Mouse (Mus musculus): ENCODE data around the gene Sec16a. TPM values are rescaled to one million over a fixed set of nuclear protein-coding genes. Genes with fewer than 3 reads are reported as not detected.

Gene Sec16a
- polyA plus RNA-seq, 1 experiment from 2014 or later, result 26.0 TPM

DNA sequence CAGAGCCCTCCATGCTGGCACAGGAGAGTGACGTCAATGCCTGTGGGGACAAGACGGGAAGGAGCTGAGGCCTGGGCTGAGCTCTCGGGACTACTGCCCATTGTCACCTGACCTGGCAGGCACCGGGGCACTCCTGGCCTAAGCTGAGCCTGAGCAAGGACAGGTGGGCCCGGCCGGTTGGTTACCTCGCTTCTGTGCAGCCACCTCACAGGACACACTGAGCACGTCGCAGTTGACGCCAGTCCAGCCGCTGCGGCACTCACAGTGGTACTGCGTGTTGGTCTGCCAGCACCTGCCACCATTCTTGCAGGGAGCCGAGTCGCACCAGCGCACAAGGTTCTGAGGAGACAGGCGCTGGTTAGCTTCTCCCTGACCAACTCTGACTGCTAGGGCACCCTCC, 26.0 kb upstream of the Sec16a start:
- H3K27ac ChIP-seq, result no peak overlapping the region
- no peak overlapping the region for H3K4me3 ChIP-seq (replicated peaks)
- peaks cover 15% of the 10 kb centered on the region for H3K4me1 ChIP-seq
- no peaks in the 10 kb centered on the region for H3K27me3 ChIP-seq
- WGBS, result 92% methylated on average over 17 of the region's 17 CpGs
- peaks cover 100% of the 10 kb centered on the region for H3K36me3 ChIP-seq
- H3K9me3 ChIP-seq (replicated peaks), result no peaks in the 10 kb centered on the region
- ATAC-seq (replicated peaks; ENCODE audit: low FRiP score), result no peak
- H3K9ac ChIP-seq, result no peak overlapping the region
- no peak overlapping the region for H3K4me2 ChIP-seq

DNA sequence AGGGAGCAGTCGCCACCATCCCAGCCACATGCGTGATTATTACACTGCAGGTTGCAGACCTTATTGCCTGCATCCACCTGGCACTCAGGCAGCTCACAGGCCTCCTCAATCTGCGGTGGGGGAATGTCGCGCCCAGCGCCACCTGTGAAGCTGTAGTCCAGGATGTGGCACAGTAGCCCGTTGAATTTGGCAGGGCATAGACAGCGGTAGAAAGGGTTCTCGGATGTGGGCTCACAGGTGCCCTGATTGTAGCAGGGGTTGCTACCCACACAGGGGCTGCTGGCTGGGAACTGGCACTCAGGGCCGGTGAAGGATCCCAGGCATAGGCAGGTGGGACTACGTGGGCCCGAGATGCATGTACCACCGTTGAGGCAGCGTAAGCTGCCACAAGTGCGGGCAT, 23.4 kb upstream of the Sec16a start:
- Histone ChIP-seq H3K4me3 (replicated peaks) (no peak overlapping the region), H3K4me1 (no peaks in the 10 kb centered on the region), H3K27me3 (no peaks in the 10 kb centered on the region), H3K9ac (no peak overlapping the region), H3K27ac (no peak overlapping the region), H3K4me2 (no peak overlapping the region), H3K9me3 (replicated peaks) (no peaks in the 10 kb centered on the region), H3K36me3 (peaks cover 100% of the 10 kb centered on the region)
- WGBS, result 91% methylated on average over 15 of the region's 15 CpGs
- no peak for ATAC-seq (replicated peaks; ENCODE audit: low FRiP score)

DNA sequence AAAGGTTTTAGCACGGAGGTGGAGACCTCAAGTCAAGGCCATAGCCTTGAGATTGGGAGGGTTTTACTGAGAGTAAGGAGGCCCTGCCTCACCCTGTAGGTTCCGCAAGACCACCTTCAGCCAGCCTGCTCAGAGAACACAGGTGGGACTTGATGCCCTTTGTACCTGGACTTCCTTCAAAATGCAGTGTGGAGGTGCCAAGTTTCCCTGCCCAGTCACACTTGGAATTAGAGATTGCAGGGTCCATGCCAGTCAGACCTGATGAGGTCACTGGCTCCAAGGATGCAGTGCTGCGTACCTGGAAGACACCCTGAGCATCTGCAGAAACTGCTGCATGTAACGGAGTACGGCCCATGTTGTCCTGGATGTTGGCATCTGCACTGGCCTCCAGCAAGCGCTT, 18.4 kb upstream of the Sec16a start:
- Histone ChIP-seq H3K4me2 (no peak overlapping the region), H3K4me3 (replicated peaks) (no peak overlapping the region), H3K9ac (no peak overlapping the region), H3K9me3 (replicated peaks) (no peaks in the 10 kb centered on the region), H3K4me1 (peaks cover 23% of the 10 kb centered on the region), H3K27me3 (no peaks in the 10 kb centered on the region), H3K27ac (no peak overlapping the region), H3K36me3 (peaks cover 99% of the 10 kb centered on the region)
- WGBS, result 97% methylated on average over 6 of the region's 6 CpGs
- no peak for ATAC-seq (replicated peaks; ENCODE audit: low FRiP score)

DNA sequence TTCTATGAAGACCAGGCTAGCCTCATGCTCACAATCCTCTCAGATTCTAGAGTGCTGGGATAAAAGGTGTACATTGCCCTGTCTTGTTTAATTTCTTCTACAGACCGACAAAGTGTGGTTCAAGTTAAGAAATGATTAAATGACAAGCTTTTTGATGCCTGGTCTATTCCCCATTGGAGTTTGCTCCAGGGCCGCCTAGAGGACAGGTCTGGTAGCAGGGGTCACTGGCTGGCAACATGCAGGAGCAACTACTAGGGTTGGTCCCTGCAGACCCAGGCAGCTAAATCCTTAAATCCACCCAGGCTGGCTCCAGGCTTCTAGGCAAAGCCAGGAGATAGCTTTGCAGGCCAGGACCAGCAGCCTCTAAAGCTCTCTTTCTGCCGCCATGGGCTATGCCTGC, 18.0 kb upstream of the Sec16a start:
- Histone ChIP-seq H3K9me3 (replicated peaks) (no peaks in the 10 kb centered on the region), H3K4me3 (replicated peaks) (no peak overlapping the region), H3K27ac (no peak overlapping the region), H3K27me3 (no peaks in the 10 kb centered on the region), H3K36me3 (peaks cover 99% of the 10 kb centered on the region), H3K4me1 (peaks cover 27% of the 10 kb centered on the region), H3K4me2 (no peak overlapping the region), H3K9ac (no peak overlapping the region)
- ATAC-seq (replicated peaks; ENCODE audit: low FRiP score), result no peak
- 83% methylated on average over 3 of the region's 3 CpGs for WGBS

DNA sequence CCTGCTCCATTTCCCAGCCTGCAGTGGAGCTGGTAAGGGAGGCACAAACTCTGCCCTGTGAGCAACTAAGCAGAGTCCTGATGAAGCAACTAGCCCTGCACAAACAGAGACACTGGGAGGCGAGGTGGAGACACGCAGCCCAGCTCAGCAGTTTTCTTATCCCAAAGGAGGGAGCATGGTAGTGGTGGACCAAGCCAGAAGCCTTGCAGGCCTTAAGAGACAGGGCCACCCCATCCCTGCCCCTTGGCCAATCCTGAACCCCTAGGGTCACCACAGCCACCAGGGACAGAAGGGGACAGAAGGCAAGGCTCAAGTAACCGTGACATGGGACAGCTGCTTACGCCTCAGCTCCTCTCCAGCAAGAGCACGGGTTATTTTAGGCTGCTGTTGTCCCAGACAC, 16.7 kb upstream of the Sec16a start:
- Histone ChIP-seq H3K4me1 (peaks cover 28% of the 10 kb centered on the region), H3K9me3 (replicated peaks) (no peaks in the 10 kb centered on the region), H3K4me2 (no peak overlapping the region), H3K4me3 (replicated peaks) (no peak overlapping the region), H3K9ac (no peak overlapping the region), H3K27ac (no peak overlapping the region), H3K36me3 (peaks cover 91% of the 10 kb centered on the region), H3K27me3 (no peaks in the 10 kb centered on the region)
- WGBS, result 86% methylated on average over 5 of the region's 5 CpGs
- ATAC-seq (replicated peaks; ENCODE audit: low FRiP score), result no peak

DNA sequence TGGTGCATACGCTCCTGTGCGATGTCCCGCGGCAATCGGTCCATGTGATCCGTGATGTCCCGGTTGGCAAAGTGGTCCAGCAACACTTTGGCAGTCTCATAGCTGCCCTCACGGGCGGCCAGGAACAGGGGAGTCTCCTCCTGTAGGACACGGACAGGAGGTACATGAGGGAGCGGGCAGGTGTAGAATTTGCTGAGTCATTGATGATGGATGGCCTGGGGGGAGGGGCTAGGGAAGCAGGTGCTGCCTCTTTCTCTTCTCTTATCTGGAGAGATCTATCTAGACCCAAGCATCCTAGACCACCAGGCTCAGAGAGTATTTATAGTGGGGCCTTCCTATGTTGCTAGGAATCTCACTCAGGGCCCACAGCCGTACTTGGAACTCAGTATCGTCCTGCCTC, 15.8 kb upstream of the Sec16a start:
- Histone ChIP-seq H3K9ac (no peak overlapping the region), H3K4me1 (peaks cover 28% of the 10 kb centered on the region), H3K4me3 (replicated peaks) (no peak overlapping the region), H3K27me3 (no peaks in the 10 kb centered on the region), H3K27ac (no peak overlapping the region), H3K4me2 (no peak overlapping the region), H3K36me3 (peaks cover 83% of the 10 kb centered on the region), H3K9me3 (replicated peaks) (no peaks in the 10 kb centered on the region)
- ATAC-seq (replicated peaks; ENCODE audit: low FRiP score), result no peak
- 90% methylated on average over 13 of the region's 13 CpGs for WGBS

DNA sequence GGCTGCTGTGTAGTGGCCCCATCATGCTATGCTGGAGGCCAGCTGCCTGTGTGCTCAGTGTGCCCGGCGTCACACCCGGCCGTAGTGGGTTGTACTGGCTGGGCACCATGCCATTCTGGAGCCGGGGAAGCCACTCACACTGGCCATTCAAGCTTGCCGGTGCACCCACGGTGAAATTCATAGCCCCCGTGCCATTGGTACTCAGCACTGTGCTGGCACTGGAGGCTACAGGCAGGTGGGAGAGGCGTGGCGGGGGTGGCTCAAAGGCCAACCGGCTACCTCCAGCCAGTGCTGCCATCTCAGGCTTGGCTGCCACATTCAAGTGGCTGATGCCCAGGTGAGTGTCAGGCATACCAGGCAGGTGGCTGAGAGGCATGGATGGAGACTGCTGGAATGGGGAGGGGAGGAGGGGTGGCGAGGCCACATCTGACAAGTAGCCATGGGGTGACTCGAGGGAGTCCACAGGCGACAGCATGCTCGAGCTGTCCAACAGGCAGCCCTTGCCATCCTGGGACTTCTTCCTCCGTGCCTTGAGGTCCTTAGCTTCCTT, 15.2 kb upstream of the Sec16a start:
- H3K36me3 ChIP-seq, result peaks cover 76% of the 10 kb centered on the region
- peaks cover 28% of the 10 kb centered on the region for H3K4me1 ChIP-seq
- 90% methylated on average over 16 of the region's 16 CpGs for WGBS
- H3K4me3 ChIP-seq (replicated peaks), result no peak overlapping the region
- H3K9ac ChIP-seq, result no peak overlapping the region
- H3K27ac ChIP-seq, result peak overlapping the region; percentile 72
- H3K27me3 ChIP-seq, result no peaks in the 10 kb centered on the region
- ATAC-seq (replicated peaks; ENCODE audit: low FRiP score), result 0 out of 2 replicates have a peak, but pooled peaks have one; percentile 31
- H3K4me2 ChIP-seq, result no peak overlapping the region
- H3K9me3 ChIP-seq (replicated peaks), result no peaks in the 10 kb centered on the region

DNA sequence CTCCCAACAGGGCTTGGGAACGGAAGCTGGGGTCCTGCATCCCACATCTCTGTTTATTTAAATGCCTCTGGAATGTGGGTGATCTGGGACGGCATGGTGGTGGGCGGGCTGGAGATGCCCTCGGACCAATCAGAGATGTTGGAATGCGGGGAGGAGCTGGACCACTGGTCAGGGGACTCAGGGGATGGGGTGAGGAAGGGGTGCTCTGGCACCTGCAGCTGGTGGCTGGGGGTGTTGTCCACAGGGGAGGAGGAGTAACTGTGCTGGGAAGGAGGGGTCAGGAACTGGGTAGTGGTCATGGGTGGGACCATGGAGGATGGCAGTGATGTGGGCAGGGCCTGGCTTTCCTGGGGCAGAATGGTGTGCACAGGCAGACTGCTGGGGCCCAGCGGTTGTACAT, 14.5 kb upstream of the Sec16a start:
- Histone ChIP-seq H3K4me2 (no peak overlapping the region), H3K27me3 (no peaks in the 10 kb centered on the region), H3K27ac (peak overlapping the region; percentile 72), H3K4me1 (peaks cover 28% of the 10 kb centered on the region), H3K36me3 (peaks cover 69% of the 10 kb centered on the region), H3K4me3 (replicated peaks) (no peak overlapping the region), H3K9ac (no peak overlapping the region), H3K9me3 (replicated peaks) (no peaks in the 10 kb centered on the region)
- ATAC-seq (replicated peaks; ENCODE audit: low FRiP score), result peak; percentile 50; the same call in 1 of the 2 replicates
- 53% methylated on average over 6 of the region's 6 CpGs for WGBS

DNA sequence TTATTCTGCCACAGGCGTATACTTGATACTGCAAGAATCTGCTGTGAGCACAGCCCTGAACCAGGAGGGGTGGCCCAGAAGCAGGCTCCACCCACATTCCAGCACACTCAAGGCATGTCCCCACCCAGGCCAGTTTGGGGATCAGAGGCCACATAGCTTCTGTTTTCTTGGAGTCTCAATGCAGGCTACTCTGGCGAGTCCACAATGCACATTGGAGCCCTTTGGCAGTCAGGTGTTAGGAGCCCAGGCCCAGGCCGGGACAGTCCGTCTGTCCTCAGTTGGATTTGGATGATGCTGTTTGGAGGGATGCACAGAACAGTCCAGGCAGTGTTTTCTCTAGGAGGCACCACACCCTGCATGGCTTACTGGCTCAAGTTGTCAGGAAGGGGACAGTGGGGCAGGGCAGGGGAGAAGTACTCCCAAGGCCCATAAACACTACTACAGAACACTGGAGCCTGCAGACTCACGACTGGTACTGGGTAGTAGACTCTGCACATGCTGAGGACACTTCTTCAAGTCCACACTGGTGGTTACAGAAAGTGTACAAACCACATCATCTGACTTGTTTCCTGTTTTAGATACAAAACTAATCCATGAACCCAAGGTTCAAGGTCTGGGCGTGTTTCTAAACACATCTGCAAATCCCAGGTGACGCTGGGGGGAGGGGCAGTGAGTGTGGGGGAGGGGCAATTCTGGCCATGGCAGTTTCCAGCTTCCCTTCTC, 13.5 kb upstream of the Sec16a start:
- Histone ChIP-seq H3K4me1 (peaks cover 28% of the 10 kb centered on the region), H3K9me3 (replicated peaks) (no peaks in the 10 kb centered on the region), H3K27ac (peak overlapping the region; percentile 76), H3K27me3 (no peaks in the 10 kb centered on the region), H3K36me3 (peaks cover 60% of the 10 kb centered on the region), H3K4me2 (no peak overlapping the region), H3K4me3 (replicated peaks) (no peak overlapping the region), H3K9ac (no peak overlapping the region)
- peak; percentile 69 for ATAC-seq (replicated peaks; ENCODE audit: low FRiP score)
- WGBS, result 31% methylated on average over 7 of the region's 7 CpGs

DNA sequence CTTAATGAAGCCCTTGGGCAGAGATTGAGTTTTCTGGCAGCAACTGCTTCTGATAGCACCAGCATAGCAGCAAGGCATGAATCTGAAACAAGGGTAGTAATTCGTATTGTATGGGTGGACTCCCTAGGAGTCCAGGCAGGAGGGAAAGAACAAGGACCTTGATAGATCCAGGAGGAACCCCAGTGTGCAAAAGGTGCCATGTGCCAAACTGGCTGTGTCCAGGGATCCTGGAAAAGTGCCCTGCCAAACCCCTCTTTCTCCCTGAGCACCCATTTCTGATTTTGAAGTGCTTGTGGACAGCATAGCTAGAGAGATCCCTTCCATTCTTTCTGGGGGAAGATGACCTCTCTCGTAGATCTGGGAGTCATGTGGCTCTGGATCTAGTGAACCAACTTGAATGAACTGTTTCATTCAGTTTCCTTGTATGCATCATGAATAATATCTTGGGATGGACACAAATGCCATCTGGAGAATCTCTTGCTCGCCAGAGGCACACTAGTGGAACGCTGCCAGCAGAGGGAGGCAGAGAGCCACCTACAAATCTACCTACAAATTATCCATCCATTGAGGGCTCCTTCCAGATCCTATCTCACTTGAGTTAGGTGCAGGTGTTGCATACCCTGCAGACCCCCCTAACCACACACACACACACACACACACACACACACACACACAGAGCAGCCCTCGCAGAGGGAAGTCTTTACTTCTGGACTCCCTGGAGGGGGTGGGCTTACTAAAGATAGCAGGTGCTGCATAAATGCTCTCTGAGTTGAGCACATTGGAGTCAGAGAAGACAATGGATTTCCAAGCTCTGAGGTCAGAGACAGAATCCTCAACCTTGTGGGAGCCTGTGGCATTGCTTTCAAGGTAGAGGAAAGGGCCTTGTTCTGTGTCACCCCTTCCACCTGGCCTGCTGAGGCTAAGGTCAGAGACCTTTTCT, 4.4 kb upstream of the Sec16a start:
- WGBS, result 25% methylated on average over 5 of the region's 5 CpGs
- Histone ChIP-seq H3K27ac (no peak overlapping the region), H3K9me3 (replicated peaks) (no peaks in the 10 kb centered on the region), H3K4me3 (replicated peaks) (no peak overlapping the region), H3K9ac (no peak overlapping the region), H3K36me3 (no peaks in the 10 kb centered on the region), H3K4me1 (peaks cover 24% of the 10 kb centered on the region), H3K27me3 (no peaks in the 10 kb centered on the region), H3K4me2 (no peak overlapping the region)
- ATAC-seq (replicated peaks; ENCODE audit: low FRiP score), result no peak

DNA sequence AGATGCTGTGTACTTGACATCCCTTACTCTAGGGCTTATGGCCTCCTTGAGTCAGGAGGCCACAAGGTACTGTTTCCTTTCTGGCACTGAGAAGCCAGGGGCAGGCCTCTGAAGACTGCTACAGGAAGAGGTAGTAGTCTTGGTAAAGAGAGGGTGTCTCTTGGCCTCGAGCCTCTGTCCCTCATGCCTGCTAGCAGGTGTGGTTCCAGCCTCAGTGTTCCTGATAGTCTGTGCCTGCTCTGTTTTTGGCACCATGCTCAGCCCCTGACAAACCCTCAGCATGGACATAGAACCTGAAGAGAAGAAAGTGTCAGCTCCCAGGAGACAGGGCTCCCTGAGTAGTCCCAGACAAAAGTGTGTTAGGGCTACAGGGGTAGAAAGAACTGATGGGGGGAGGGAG, 2.4 kb upstream of the Sec16a start:
- H3K9ac ChIP-seq, result peak overlapping the region; percentile 18; the same call in 1 of the 2 replicates
- no peak overlapping the region; the same call in 1 of the 2 replicates for H3K4me3 ChIP-seq (replicated peaks)
- no peaks in the 10 kb centered on the region for H3K9me3 ChIP-seq (replicated peaks)
- no peak for ATAC-seq (replicated peaks; ENCODE audit: low FRiP score)
- 82% methylated on average over 1 of the region's 1 CpGs for WGBS
- H3K4me1 ChIP-seq, result peaks cover 40% of the 10 kb centered on the region
- no peaks in the 10 kb centered on the region for H3K36me3 ChIP-seq
- no peak overlapping the region for H3K4me2 ChIP-seq
- H3K27ac ChIP-seq, result no peak overlapping the region
- no peaks in the 10 kb centered on the region for H3K27me3 ChIP-seq

DNA sequence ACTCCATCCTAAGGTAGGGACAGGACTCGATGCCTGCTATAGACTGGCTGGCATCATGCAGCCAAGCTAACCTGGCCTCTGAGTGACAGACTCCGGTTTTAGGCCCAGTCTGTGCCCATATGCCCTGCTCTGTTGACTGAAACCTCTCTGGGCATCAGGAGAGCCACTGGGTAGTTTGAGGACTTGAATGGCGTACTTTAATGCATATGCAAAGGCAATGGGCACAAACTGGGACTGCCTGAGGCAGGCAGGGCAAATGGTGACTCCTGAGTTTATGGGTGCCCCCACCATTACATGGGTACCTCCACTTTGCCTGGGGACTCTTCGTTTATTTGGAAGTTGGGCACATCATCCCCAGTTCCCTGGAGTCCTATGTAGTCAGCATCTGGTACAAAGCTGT, 1.7 kb upstream of the Sec16a start:
- WGBS, result 68% methylated on average over 4 of the region's 4 CpGs
- Histone ChIP-seq H3K36me3 (peaks cover 6% of the 10 kb centered on the region), H3K9me3 (replicated peaks) (no peaks in the 10 kb centered on the region), H3K4me2 (peak overlapping the region; percentile 82), H3K4me1 (peaks cover 40% of the 10 kb centered on the region), H3K9ac (peak overlapping the region; percentile 67), H3K27me3 (no peaks in the 10 kb centered on the region), H3K4me3 (replicated peaks) (peak overlapping the region; percentile 71), H3K27ac (peak overlapping the region; percentile 93; the same call in 1 of the 2 replicates)
- ATAC-seq (replicated peaks; ENCODE audit: low FRiP score), result no peak
